Mouse (Mus musculus) cerebellum, adult 2 months (tissue): ENCODE measurements around the gene Trappc11. TPM values are rescaled to one million over a fixed set of nuclear protein-coding genes. Genes with fewer than 3 reads are reported as not detected.
"Not testable (repeated sequence)": the region's sequence is repeated elsewhere in the genome, so short reads cannot be mapped to it uniquely, and the experiment has no call there.

Experiments used
- DNase-seq, 2 experiments: peaks; one replicate each; pipeline ENCODE4 v3.0.0; 2021
- H3K27ac ChIP-seq: fragments of 200-500 bp; 2 replicates; pipeline ENCODE4 v1.5.1; 2012; ENCODE audit warnings: low read length, control low read depth, inconsistent platforms; ENCODE audit not compliant: insufficient read depth
- H3K27me3 ChIP-seq: fragments of 200-500 bp; 2 replicates; pipeline ENCODE4 v1.6.1; 2012; ENCODE audit warnings: inconsistent platforms, mild to moderate bottlenecking, low read length, moderate library complexity; ENCODE audit not compliant: control insufficient read depth, insufficient read depth
- H3K4me1 ChIP-seq: fragments of 200-500 bp; 2 replicates; pipeline ENCODE4 v1.6.1; 2011; ENCODE audit warnings: low read length; ENCODE audit not compliant: control insufficient read depth, insufficient read depth
- H3K4me3 ChIP-seq: fragments of 200-500 bp; replicated peaks from 2 replicates; pipeline ENCODE3; 2011; ENCODE audit warnings: mild to moderate bottlenecking, low read depth, low read length, control low read depth; ENCODE audit not compliant: insufficient read depth
- CTCF ChIP-seq: fragments of 200-500 bp; IDR thresholded peaks from 2 replicates; pipeline ENCODE4 v1.5.1; 2011; ENCODE audit warnings: low read depth, mild to moderate bottlenecking, control low read depth, low read length, moderate library complexity, borderline replicate concordance; ENCODE audit not compliant: insufficient read depth
- POLR2A ChIP-seq: fragments of 200-500 bp; IDR thresholded peaks from 2 replicates; pipeline ENCODE4 v1.6.1; 2011; ENCODE audit warnings: low read length, control low read depth, borderline replicate concordance; ENCODE audit not compliant: insufficient read depth
- WGBS: fragments of 180-500 bp; shearing (Covaris S2); methylation state at CpG from one replicate; pipeline ENCODE4 v1.1.7; 2018; 5-methylcytosine and 5-hydroxymethylcytosine counted together
- polyA plus RNA-seq: library from polyadenylated mRNA; depleted of rRNA; stranded (reverse); fragments of >200 nt; gene quantifications from 2 replicates; pipeline ENCODE4 v1.2.3, GENCODE M21; 2012; rRNA removed

Trappc11 gene
- polyA plus RNA-seq, 1 experiment: 39.6 TPM

GRCm38 (mm10) chr8:47482354-47483071 is 50.8 kb downstream of the Trappc11 start:
- H3K27ac ChIP-seq: no peak overlapping the region
- no peaks in the 10 kb centered on the region for H3K27me3 ChIP-seq
- peaks cover 3% of the 10 kb centered on the region; the same call in 1 of the 2 replicates for H3K4me1 ChIP-seq
- no peak overlapping the region for H3K4me3 ChIP-seq
- TF ChIP-seq CTCF: no peak
- TF ChIP-seq POLR2A: no peak
- no peak for DNase-seq
- WGBS: 30% methylated on average over 12 of the region's 12 CpGs

GRCm38 (mm10) chr8:47480039-47480438 is 53.2 kb downstream of the Trappc11 start:
- Histone ChIP-seq H3K27me3 (no peaks in the 10 kb centered on the region), H3K4me1 (peaks cover 3% of the 10 kb centered on the region; the same call in 1 of the 2 replicates), H3K27ac (no peak overlapping the region), H3K4me3 (no peak overlapping the region)
- WGBS: 7% methylated on average over 7 of the region's 7 CpGs
- DNase-seq: no peak
- TF ChIP-seq POLR2A (no peak), CTCF (no peak)

GRCm38 (mm10) chr8:47461650-47462049 is 71.6 kb downstream of the Trappc11 start:
- WGBS: 55% methylated on average over 10 of the region's 10 CpGs

GRCm38 (mm10) chr8:47459216-47459749 is 74.0 kb downstream of the Trappc11 start:
- TF ChIP-seq CTCF: no peak
- TF ChIP-seq POLR2A: no peak
- Histone ChIP-seq H3K4me3 (no peak overlapping the region), H3K27ac (no peak overlapping the region), H3K4me1 (no peaks in the 10 kb centered on the region), H3K27me3 (no peaks in the 10 kb centered on the region)
- DNase-seq: no peak
- WGBS: 61% methylated on average over 6 of the region's 6 CpGs

More at GRCm38 (mm10) chr8:47461650-47462049, 71.6 kb downstream of the Trappc11 start:
- H3K27ac ChIP-seq: no peak overlapping the region
- no peak for DNase-seq
- no peak overlapping the region for H3K4me3 ChIP-seq
- H3K4me1 ChIP-seq: no peaks in the 10 kb centered on the region
- TF ChIP-seq CTCF (no peak), POLR2A (no peak)
- no peaks in the 10 kb centered on the region for H3K27me3 ChIP-seq

GRCm38 (mm10) chr8:47458591-47458990 is 74.7 kb downstream of the Trappc11 start:
- no peak for DNase-seq
- 94% methylated on average over 10 of the region's 10 CpGs for WGBS
- TF ChIP-seq POLR2A (no peak), CTCF (no peak)

GRCm38 (mm10) chr8:47449211-47449610 is 84.1 kb downstream of the Trappc11 start:
- H3K4me3 ChIP-seq, H3K4me1 ChIP-seq, H3K27ac ChIP-seq, H3K27me3 ChIP-seq, DNase-seq: not testable (repeated sequence)
- WGBS: 96% methylated on average over 2 of the region's 2 CpGs

More at GRCm38 (mm10) chr8:47458591-47458990, 74.7 kb downstream of the Trappc11 start:
- Histone ChIP-seq H3K4me1 (no peaks in the 10 kb centered on the region), H3K4me3 (no peak overlapping the region), H3K27me3 (no peaks in the 10 kb centered on the region), H3K27ac (no peak overlapping the region)

GRCm38 (mm10) chr8:47446312-47447046 is 86.8 kb downstream of the Trappc11 start, which contains the start of gene Stox2:
Gene Stox2, minus strand, starts transcription at chr8:47446362.
- H3K4me1 ChIP-seq: no peaks in the 10 kb centered on the region
- TF ChIP-seq CTCF: no peak
- no peak for TF ChIP-seq POLR2A
- no peak for DNase-seq
- no peak within 1 kb of the TSS for H3K27ac ChIP-seq
- H3K4me3 ChIP-seq: no peak within 1 kb of the TSS
- 79% methylated on average over 19 of the region's 19 CpGs for WGBS
- no peaks in the 10 kb centered on the region for H3K27me3 ChIP-seq

Other genes with a start within 250 kb of the Trappc11 start
- 19.3 TPM in 2 replicates for gene Stox2, start 87.1 kb downstream of the Trappc11 start, polyA plus RNA-seq
- 23.4 and 23.7 TPM in 2 replicates for gene Rwdd4a, start 194 bp upstream of the Trappc11 start, polyA plus RNA-seq
- gene Ing2, start 142.1 kb upstream of the Trappc11 start, polyA plus RNA-seq: 15.4 and 20.4 TPM in 2 replicates
- gene Cdkn2aip, start 180.5 kb upstream of the Trappc11 start, polyA plus RNA-seq: 10.3 and 11.1 TPM in 2 replicates